Mouse (Mus musculus): ENCODE data around the gene A530064D06Rik. TPM values are rescaled to one million over a fixed set of nuclear protein-coding genes. Genes with fewer than 3 reads are reported as not detected.
"Not testable (repeated sequence)": the region's sequence is repeated elsewhere in the genome, so short reads cannot be mapped to it uniquely, and the experiment has no call there.

The A530064D06Rik gene
- polyA plus RNA-seq (2015; fragmentation: Nextera tagmentation; extraction: Ambion mirVana): 0.15 TPM in 1 of 2 replicates, not detected in the other

DNA sequence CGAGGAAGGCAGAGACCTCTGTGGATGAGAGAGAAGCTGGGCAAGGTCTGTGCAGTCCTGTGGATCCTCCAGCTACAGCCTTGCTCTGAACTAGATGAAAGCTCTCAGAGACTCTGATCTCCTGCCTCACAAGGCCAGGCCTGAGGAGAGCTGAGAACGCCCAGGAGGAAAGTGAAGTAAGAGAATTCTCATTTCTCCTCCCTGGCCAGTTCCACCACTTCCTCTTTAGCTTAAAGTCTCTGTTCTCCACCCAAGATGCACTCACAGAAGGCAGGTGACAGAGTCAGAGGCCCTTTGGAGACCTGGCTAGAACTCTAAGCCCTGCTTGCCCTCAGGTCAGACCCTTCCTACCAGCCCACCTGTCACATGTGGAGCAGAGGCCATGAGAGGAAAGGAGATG lies at the start of gene A530064D06Rik:
TSS of gene A530064D06Rik (minus strand) at position 173 of the 400 bp plus-strand sequence.
- H3K4me1 ChIP-seq (ENCODE audit: insufficient read depth, low read length); H3K9me3 ChIP-seq (ENCODE audit: low read length); H3K27me3 ChIP-seq (ENCODE audit: insufficient read depth, low read length); ATAC-seq (ENCODE audit: low FRiP score, low TSS enrichment); H3K4me2 ChIP-seq (replicated peaks; ENCODE audit: low read depth, low read length); H3K36me3 ChIP-seq (ENCODE audit: insufficient read depth, low read length); H3K4me3 ChIP-seq (ENCODE audit: low read length); H3K9ac ChIP-seq (replicated peaks; ENCODE audit: low read length); H3K27ac ChIP-seq (ENCODE audit: low read length): not testable (repeated sequence)
- 72% methylated on average over 2 of the region's 2 CpGs for WGBS

DNA sequence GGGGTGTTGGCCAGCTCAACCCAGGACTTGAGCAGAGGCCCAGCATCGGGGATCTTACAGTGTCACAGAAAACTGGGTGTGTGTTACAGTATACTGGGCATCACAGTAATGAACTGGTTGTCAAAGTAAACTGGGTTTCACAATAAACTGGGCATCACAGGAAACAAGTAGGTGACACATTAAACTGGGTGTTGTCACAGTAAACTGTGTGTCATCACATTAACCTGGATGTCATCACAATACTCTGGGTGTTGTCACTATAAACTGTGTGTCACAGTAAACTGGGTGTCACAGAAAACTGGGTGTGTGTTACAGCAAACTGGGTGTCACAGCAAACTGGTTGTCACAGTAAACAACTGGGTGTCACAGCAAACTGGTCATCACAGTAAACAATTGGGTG lies 48.4 kb upstream of the A530064D06Rik start:
- no peak overlapping the region for H3K4me2 ChIP-seq (replicated peaks; ENCODE audit: low read depth, low read length)
- H3K36me3 ChIP-seq (ENCODE audit: insufficient read depth, low read length): no peaks in the 10 kb centered on the region
- H3K4me1 ChIP-seq (ENCODE audit: insufficient read depth, low read length): no peaks in the 10 kb centered on the region
- peaks cover 3% of the 10 kb centered on the region; the same call in 1 of the 2 replicates for H3K9me3 ChIP-seq (ENCODE audit: low read length)
- H3K9ac ChIP-seq (replicated peaks; ENCODE audit: low read length): no peak overlapping the region
- ATAC-seq (ENCODE audit: low FRiP score, low TSS enrichment): no peak
- no peak overlapping the region for H3K27ac ChIP-seq (ENCODE audit: low read length)
- no peaks in the 10 kb centered on the region for H3K27me3 ChIP-seq (ENCODE audit: insufficient read depth, low read length)
- WGBS: 86% methylated on average over 1 of the region's 1 CpGs
- H3K4me3 ChIP-seq (ENCODE audit: low read length): no peak overlapping the region

DNA sequence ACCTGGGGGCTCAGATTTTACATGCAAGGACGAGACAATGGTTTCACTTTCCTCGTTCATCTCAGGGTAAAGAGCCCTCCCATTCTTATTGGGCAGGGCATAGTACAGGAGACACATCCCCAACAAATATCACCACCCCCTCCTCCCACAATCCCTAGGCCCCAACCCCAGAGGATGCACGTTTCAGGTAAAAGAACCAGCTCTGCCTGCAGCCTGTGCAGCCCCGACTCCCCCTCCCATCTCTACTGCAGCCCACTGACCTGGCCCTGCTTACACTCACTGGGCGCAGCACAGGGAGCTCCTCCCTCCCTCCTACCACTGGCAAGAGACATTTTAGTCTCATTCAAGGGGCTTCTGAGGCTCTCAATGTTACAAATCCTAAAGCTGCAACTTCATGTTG lies 46.4 kb upstream of the A530064D06Rik start:
- WGBS: 61% methylated on average over 5 of the region's 5 CpGs
- no peaks in the 10 kb centered on the region for H3K27me3 ChIP-seq (ENCODE audit: insufficient read depth, low read length)
- no peak for ATAC-seq (ENCODE audit: low FRiP score, low TSS enrichment)

DNA sequence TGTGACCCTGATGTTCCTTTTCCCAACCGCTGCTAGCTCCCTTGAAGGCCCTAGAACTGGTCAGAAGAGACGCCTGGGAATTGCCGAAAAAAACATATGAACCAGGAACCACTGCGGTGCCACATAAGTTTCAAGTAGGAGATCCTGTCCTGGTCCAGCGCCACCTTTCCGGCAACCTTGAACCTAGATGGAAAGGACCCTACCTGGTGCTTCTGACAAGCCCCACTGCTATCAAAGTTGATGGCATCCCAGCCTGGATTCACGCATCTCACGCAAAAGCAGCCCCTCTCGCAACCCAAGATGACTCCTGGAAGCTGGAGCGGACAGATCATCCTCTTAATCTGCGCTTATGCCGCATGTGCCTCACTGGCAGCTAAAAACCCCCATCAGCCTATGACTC lies 45.5 kb upstream of the A530064D06Rik start:
- Histone ChIP-seq H3K36me3 (ENCODE audit: insufficient read depth, low read length) (no peaks in the 10 kb centered on the region), H3K27me3 (ENCODE audit: insufficient read depth, low read length) (no peaks in the 10 kb centered on the region), H3K27ac (ENCODE audit: low read length) (no peak overlapping the region), H3K4me2 (replicated peaks; ENCODE audit: low read depth, low read length) (no peak overlapping the region), H3K4me1 (ENCODE audit: insufficient read depth, low read length) (no peaks in the 10 kb centered on the region), H3K9ac (replicated peaks; ENCODE audit: low read length) (no peak overlapping the region), H3K9me3 (ENCODE audit: low read length) (no peaks in the 10 kb centered on the region), H3K4me3 (ENCODE audit: low read length) (no peak overlapping the region)
- 94% methylated on average over 12 of the region's 12 CpGs for WGBS
- ATAC-seq (ENCODE audit: low FRiP score, low TSS enrichment): no peak

More for the DNA sequence above, 46.4 kb upstream of the A530064D06Rik start:
- Histone ChIP-seq H3K4me1 (ENCODE audit: insufficient read depth, low read length) (no peaks in the 10 kb centered on the region), H3K36me3 (ENCODE audit: insufficient read depth, low read length) (no peaks in the 10 kb centered on the region), H3K27ac (ENCODE audit: low read length) (no peak overlapping the region), H3K4me3 (ENCODE audit: low read length) (no peak overlapping the region), H3K9me3 (ENCODE audit: low read length) (peaks cover 3% of the 10 kb centered on the region; the same call in 1 of the 2 replicates), H3K9ac (replicated peaks; ENCODE audit: low read length) (no peak overlapping the region), H3K4me2 (replicated peaks; ENCODE audit: low read depth, low read length) (no peak overlapping the region)

DNA sequence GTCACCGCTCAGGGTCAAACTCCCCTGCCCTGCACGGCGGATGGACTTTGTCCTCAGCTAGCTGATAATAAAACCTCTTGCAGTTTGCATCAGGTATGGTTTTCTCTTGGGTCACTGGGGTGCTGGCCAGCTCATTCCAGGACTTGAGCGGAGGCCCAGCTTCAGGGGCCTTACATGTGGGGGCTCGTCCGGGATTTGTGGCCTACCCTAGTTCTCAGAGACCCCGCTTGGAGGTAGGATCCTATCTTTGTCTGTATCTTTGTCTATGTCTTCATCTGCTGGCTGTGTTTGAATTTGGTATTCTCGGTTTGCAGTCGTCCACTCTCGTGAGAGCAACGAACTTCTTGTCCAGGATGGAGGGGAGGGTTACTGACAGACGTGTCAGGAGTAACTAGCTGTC lies 36.0 kb upstream of the A530064D06Rik start:
- no peak for ATAC-seq (ENCODE audit: low FRiP score, low TSS enrichment)
- no peak overlapping the region for H3K4me3 ChIP-seq (ENCODE audit: low read length)
- 91% methylated on average over 12 of the region's 12 CpGs for WGBS

DNA sequence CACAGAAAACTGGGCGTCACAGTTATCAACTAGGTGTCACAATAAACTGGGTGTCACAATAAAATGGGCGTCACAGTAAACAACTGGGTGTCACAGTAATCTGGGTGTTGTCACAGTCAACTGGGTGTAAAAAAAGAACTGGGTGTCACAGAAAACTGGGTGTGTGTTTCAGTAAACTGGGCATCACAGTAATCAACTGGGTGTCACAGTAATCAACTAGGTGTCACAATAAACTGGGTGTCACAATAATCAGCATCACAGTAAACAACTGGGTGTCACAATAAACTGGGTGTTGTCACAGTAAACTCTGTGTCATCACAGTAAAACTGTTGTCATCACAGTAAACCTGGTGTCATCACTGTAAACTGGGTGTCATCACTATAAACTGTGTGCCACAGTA lies 25.3 kb upstream of the A530064D06Rik start:
- Histone ChIP-seq H3K4me3 (ENCODE audit: low read length) (no peak overlapping the region), H3K36me3 (ENCODE audit: insufficient read depth, low read length) (no peaks in the 10 kb centered on the region), H3K9me3 (ENCODE audit: low read length) (no peaks in the 10 kb centered on the region), H3K4me1 (ENCODE audit: insufficient read depth, low read length) (no peaks in the 10 kb centered on the region), H3K4me2 (replicated peaks; ENCODE audit: low read depth, low read length) (no peak overlapping the region), H3K27me3 (ENCODE audit: insufficient read depth, low read length) (no peaks in the 10 kb centered on the region), H3K27ac (ENCODE audit: low read length) (no peak overlapping the region), H3K9ac (replicated peaks; ENCODE audit: low read length) (no peak overlapping the region)
- ATAC-seq (ENCODE audit: low FRiP score, low TSS enrichment): no peak
- 74% methylated on average over 2 of the region's 2 CpGs for WGBS

More for the DNA sequence above, 36.0 kb upstream of the A530064D06Rik start:
- H3K9ac ChIP-seq (replicated peaks; ENCODE audit: low read length): no peak overlapping the region
- H3K27ac ChIP-seq (ENCODE audit: low read length): no peak overlapping the region
- H3K4me1 ChIP-seq (ENCODE audit: insufficient read depth, low read length): no peaks in the 10 kb centered on the region
- no peak overlapping the region for H3K4me2 ChIP-seq (replicated peaks; ENCODE audit: low read depth, low read length)
- H3K9me3 ChIP-seq (ENCODE audit: low read length): peaks cover 21% of the 10 kb centered on the region
- H3K27me3 ChIP-seq (ENCODE audit: insufficient read depth, low read length): no peaks in the 10 kb centered on the region
- no peaks in the 10 kb centered on the region for H3K36me3 ChIP-seq (ENCODE audit: insufficient read depth, low read length)

DNA sequence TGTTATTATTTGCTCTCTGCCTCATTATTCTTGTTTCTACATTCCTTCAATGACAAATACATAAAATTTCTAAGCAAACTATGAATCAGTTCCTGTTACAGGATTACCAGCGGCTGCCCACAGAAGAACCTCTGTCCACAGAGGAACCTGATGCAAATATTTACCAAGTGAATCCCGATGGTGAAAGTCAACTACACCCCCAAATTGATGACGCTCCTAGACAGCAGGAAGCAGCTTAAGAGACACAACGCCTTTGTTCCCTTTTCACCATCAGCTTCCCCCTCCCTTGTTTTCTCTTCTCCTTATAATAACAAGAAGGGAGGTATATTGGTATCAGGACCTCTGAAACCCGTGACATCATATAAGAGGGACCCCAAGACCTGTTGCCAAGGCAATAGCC lies 18.2 kb upstream of the A530064D06Rik start:
- H3K36me3 ChIP-seq (ENCODE audit: insufficient read depth, low read length): no peaks in the 10 kb centered on the region
- H3K9me3 ChIP-seq (ENCODE audit: low read length): no peaks in the 10 kb centered on the region
- no peak overlapping the region for H3K27ac ChIP-seq (ENCODE audit: low read length)
- H3K9ac ChIP-seq (replicated peaks; ENCODE audit: low read length): no peak overlapping the region
- no peak for ATAC-seq (ENCODE audit: low FRiP score, low TSS enrichment)
- no peak overlapping the region for H3K4me3 ChIP-seq (ENCODE audit: low read length)
- H3K4me1 ChIP-seq (ENCODE audit: insufficient read depth, low read length): no peaks in the 10 kb centered on the region
- 69% methylated on average over 5 of the region's 5 CpGs for WGBS
- H3K4me2 ChIP-seq (replicated peaks; ENCODE audit: low read depth, low read length): no peak overlapping the region
- H3K27me3 ChIP-seq (ENCODE audit: insufficient read depth, low read length): no peaks in the 10 kb centered on the region

DNA sequence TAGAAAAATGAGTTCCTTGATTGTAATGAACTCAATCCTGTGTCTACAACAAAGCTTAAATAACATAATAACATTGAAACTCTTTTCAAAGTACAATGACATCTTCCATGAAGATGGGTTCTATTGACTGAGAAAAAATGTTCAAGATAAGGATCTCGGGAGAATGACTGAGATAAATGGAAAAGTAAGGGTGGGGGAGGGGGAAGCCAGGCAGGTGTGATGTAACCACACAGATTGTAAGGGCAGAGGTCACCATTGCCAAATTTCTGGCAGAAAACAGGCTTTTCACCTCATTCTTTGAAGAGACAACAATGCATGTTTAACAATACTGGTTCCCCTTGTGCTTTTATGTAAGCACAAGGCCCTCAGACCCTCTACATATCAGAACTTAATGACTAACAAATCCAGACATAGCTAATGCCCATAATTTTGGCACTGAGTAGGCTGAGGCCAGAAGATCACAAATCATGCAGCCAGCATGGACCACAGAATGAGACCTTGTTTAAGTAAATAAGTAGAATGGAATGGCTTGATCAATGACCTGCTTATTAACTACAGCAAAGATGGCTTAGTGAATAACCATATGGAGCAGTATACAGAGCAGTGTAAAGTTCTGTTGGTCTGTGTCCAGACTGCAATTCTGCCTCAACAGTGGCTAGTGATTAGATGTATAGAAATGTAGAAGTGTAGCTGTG lies 9.5 kb downstream of the A530064D06Rik start:
- Histone ChIP-seq H3K4me2 (replicated peaks; ENCODE audit: low read depth, low read length) (no peak overlapping the region), H3K4me1 (ENCODE audit: insufficient read depth, low read length) (no peaks in the 10 kb centered on the region), H3K27ac (ENCODE audit: low read length) (no peak overlapping the region), H3K36me3 (ENCODE audit: insufficient read depth, low read length) (no peaks in the 10 kb centered on the region), H3K4me3 (ENCODE audit: low read length) (no peak overlapping the region), H3K9ac (replicated peaks; ENCODE audit: low read length) (no peak overlapping the region), H3K9me3 (ENCODE audit: low read length) (peaks cover 12% of the 10 kb centered on the region), H3K27me3 (ENCODE audit: insufficient read depth, low read length) (no peaks in the 10 kb centered on the region)
- no peak for ATAC-seq (ENCODE audit: low FRiP score, low TSS enrichment)
- WGBS: 48% methylated on average over 1 of the region's 1 CpGs

DNA sequence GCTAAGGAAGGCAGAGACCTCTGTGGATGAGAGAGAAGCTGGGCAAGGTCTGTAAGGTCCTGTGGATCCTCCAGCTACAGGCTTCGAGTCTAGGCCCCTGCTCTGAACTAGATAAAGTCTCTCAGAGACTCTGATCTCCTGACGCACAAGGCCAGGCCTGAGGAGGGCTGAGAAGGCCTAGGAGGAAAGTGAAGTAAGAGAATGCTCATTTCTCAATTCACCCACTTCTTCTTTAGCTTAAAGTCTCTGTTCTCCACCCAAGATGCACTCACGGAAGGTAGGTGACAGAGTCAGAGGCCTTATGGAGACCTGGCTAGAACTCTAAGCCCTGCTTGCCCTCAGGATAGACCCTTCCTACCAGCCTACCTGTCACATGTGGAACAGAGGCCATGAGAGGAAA lies 21.0 kb downstream of the A530064D06Rik start, which contains the start of gene 9830107B12Rik:
TSS of gene 9830107B12Rik (minus strand) at position 149 of the 400 bp plus-strand sequence.
- Histone ChIP-seq H3K27ac (ENCODE audit: low read length) (no peak within 1 kb of the TSS), H3K9me3 (ENCODE audit: low read length) (0 out of 2 replicates have a peak, but pooled peaks cover 3% of the 10 kb centered on the region), H3K9ac (replicated peaks; ENCODE audit: low read length) (no peak within 1 kb of the TSS), H3K27me3 (ENCODE audit: insufficient read depth, low read length) (no peaks in the 10 kb centered on the region), H3K4me3 (ENCODE audit: low read length) (no peak within 1 kb of the TSS), H3K4me2 (replicated peaks; ENCODE audit: low read depth, low read length) (no peak within 1 kb of the TSS), H3K4me1 (ENCODE audit: insufficient read depth, low read length) (no peaks in the 10 kb centered on the region), H3K36me3 (ENCODE audit: insufficient read depth, low read length) (no peaks in the 10 kb centered on the region)
- 82% methylated on average over 3 of the region's 3 CpGs for WGBS
- ATAC-seq (ENCODE audit: low FRiP score, low TSS enrichment): no peak

DNA sequence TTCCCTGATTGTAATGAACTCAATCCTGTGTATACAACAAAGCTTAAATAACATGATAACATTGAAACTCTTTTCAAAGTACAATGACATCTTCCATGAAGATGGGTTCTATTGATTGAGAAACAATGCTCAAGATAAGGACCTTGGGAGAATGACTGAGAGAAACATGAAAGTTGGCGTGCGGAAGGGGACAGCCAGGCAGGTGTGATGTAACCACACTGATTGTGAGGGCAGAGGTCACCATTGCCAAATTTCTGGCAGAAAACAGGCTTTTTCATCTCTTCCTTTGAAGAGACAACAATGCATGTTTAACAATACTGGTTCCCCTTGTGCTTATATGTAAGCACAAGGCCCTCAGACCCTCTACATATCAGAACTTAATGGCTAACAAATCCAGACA lies 34.3 kb downstream of the A530064D06Rik start:
- Histone ChIP-seq H3K4me2 (replicated peaks; ENCODE audit: low read depth, low read length) (no peak overlapping the region), H3K27ac (ENCODE audit: low read length) (no peak overlapping the region), H3K9me3 (ENCODE audit: low read length) (no peaks in the 10 kb centered on the region), H3K9ac (replicated peaks; ENCODE audit: low read length) (no peak overlapping the region), H3K4me1 (ENCODE audit: insufficient read depth, low read length) (no peaks in the 10 kb centered on the region), H3K36me3 (ENCODE audit: insufficient read depth, low read length) (no peaks in the 10 kb centered on the region), H3K27me3 (ENCODE audit: insufficient read depth, low read length) (no peaks in the 10 kb centered on the region), H3K4me3 (ENCODE audit: low read length) (no peak overlapping the region)
- WGBS: 91% methylated on average over 2 of the region's 2 CpGs
- ATAC-seq (ENCODE audit: low FRiP score, low TSS enrichment): no peak
